Mouse (Mus musculus) bone marrow, adult 2 months (tissue): Measurements from ENCODE around the gene Gm9945. TPM values are rescaled to one million over a fixed set of nuclear protein-coding genes. Genes with fewer than 3 reads are reported as not detected.

Experiments used
- H3K27ac ChIP-seq: fragments of 200-500 bp; 2 replicates; pipeline ENCODE4 v1.5.1; 2012; ENCODE audit warnings: low read depth, mild to moderate bottlenecking, control low read depth, inconsistent platforms, low read length; ENCODE audit not compliant: control insufficient read depth, poor library complexity, insufficient read depth
- H3K4me1 ChIP-seq: fragments of 200-500 bp; 2 replicates; pipeline ENCODE4 v1.6.1; 2011; ENCODE audit warnings: low read length; ENCODE audit not compliant: control insufficient read depth, insufficient read depth
- H3K4me3 ChIP-seq: fragments of 200-500 bp; replicated peaks from 2 replicates; pipeline ENCODE3; 2011; ENCODE audit warnings: mild to moderate bottlenecking, low read depth, low read length, control low read depth; ENCODE audit not compliant: control insufficient read depth
- CTCF ChIP-seq: fragments of 200-500 bp; IDR thresholded peaks from 2 replicates; pipeline ENCODE4 v1.5.1; 2011; ENCODE audit warnings: low read length, control low read depth; ENCODE audit not compliant: control insufficient read depth, insufficient read depth
- POLR2A ChIP-seq: fragments of 200-500 bp; IDR thresholded peaks from 2 replicates; pipeline ENCODE4 v1.6.1; 2011; ENCODE audit warnings: low read depth, mild to moderate bottlenecking, control low read depth, low read length, borderline replicate concordance; ENCODE audit not compliant: control insufficient read depth
- WGBS: fragments of 180-500 bp; shearing (Covaris S2); methylation state at CpG from one replicate; pipeline ENCODE4 v1.1.7; 2018; 5-methylcytosine and 5-hydroxymethylcytosine counted together
- polyA plus RNA-seq: library from polyadenylated mRNA; stranded (reverse); fragments of >200 nt; gene quantifications from 2 replicates; pipeline ENCODE4 v1.2.4, GENCODE M21; 2011; ENCODE audit warnings: low replicate concordance; ENCODE audit not compliant: missing spikeins, insufficient read depth, insufficient read length

Gene Gm9945
- polyA plus RNA-seq, 1 experiment = not detected

- peak overlapping the region; percentile 9 for H3K4me3 ChIP-seq
- H3K27ac ChIP-seq = peak overlapping the region; percentile 92
- TF ChIP-seq POLR2A (no peak), CTCF (no peak)
- H3K4me1 ChIP-seq = peaks cover 2% of the 10 kb centered on the region
- 55% methylated on average over 4 of the region's 4 CpGs for WGBS
These were observed 1.2 kb downstream of the Gm9945 start for GRCm38 (mm10) chr11:53481088-53481730.

DNA sequence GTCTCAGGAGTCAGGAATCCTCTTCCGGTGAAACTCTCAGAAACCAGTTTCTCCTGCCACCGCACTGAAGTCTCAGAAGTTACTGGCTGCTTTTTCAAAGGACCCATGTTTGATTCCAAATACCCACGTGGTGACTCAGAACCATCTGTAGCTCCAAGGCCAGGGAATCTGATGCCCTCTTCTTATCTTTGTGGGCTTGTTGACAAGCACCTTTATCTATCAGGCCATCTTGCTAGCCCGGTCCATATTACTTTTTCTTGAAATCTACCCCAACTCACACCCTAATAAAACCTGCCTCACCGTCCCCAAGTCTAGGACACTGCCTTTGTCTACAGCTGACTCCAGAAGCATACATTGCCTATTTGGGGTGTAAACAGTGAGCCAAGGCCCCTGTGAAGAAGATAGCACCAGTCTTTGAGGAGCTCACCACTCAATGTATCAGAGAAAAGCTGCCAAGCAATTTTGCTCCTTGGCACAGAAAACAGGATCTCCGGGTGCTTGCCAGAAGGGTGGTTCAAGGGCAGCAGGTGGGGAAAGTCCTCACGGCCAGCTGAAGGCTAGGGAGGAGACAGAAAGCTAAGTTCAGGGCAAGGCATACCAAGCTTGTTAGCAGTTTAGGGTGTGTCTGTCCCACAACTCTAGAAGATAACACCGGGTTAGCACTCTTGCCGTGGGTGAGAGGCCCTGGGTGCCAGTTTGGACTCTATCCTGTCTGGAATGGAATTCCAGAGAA lies 3.4 kb downstream of the Gm9945 start:
- peak overlapping the region; percentile 79 for H3K27ac ChIP-seq
- WGBS = 60% methylated on average over 9 of the region's 9 CpGs
- TF ChIP-seq POLR2A = no peak
- no peak for TF ChIP-seq CTCF
- peaks cover 2% of the 10 kb centered on the region for H3K4me1 ChIP-seq
- H3K4me3 ChIP-seq = no peak overlapping the region

DNA sequence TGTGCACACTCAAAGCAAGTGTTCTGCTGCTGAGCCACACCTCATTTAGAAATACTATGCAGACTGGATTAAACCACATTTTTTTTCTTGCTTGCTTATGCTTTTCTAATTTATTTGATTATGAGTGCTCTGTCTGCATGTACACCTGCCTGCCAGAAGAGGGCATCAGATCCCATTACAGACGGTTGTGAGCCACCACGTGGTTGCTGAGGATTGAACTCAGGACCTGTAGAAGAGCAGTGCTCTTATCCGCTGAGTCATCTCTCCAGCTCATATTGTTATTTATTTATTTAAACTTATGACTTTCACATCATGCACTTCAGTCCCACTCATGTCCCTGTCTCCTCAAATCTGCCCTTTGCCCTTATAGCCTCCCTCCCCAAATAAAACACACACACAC lies 5.8 kb downstream of the Gm9945 start:
- TF ChIP-seq POLR2A (no peak), CTCF (peak; percentile 48; the same call in 1 of the 2 replicates)
- no peak overlapping the region for H3K27ac ChIP-seq
- H3K4me1 ChIP-seq = no peaks in the 10 kb centered on the region; the same call in 1 of the 2 replicates
- 41% methylated on average over 3 of the region's 3 CpGs for WGBS
- no peak overlapping the region for H3K4me3 ChIP-seq

- Histone ChIP-seq H3K4me3 (no peak overlapping the region), H3K4me1 (no peaks in the 10 kb centered on the region; the same call in 1 of the 2 replicates), H3K27ac (no peak overlapping the region)
- WGBS = 89% methylated on average over 3 of the region's 3 CpGs
- no peak for TF ChIP-seq POLR2A
- TF ChIP-seq CTCF = no peak
These were observed 6.4 kb downstream of the Gm9945 start for GRCm38 (mm10) chr11:53486351-53486750.

DNA sequence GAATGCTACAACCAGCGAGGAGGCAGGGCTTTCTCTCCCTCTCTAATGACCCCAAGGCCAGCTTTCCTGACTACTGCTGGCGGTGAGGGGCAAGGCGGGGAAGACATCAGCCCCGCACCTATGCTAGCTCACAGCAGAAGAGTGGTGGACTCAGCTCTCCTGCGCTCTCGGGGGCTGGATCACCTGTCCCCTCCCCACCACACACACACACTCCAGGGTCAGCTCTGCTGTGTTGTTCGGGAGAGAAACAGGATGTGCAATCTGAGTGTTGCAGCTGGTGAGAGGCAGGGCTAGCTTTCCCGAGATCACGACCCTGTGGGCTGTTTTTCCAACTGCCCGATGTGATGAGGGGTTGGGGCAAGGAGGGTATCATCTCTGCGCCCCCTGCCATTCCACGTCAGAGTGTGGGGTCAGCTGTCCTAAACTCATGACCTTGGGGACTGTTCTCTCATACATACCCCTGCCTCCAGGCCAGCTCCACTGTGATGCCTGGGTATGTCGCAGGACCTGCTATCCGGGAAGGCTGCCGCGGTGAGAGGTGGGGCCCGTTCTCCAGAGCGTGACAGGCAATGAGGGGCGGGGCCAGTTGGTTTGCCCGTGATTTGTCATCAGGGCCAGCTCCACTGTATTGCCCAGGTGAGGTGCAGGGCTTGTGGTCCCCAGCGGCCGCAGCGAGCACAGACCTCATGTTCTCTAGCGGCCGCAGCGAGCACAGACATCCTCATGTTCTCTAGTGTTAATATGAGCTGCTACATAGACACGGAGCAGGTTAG lies 7.0 kb downstream of the Gm9945 start:
- Histone ChIP-seq H3K4me1 (no peaks in the 10 kb centered on the region; the same call in 1 of the 2 replicates), H3K4me3 (no peak overlapping the region), H3K27ac (no peak overlapping the region)
- WGBS = 18% methylated on average over 27 of the region's 27 CpGs
- TF ChIP-seq CTCF (no peak), POLR2A (no peak)

GRCm38 (mm10) chr11:53489007-53489406 lies 9.0 kb downstream of the Gm9945 start:
- 95% methylated on average over 5 of the region's 5 CpGs for WGBS
- TF ChIP-seq CTCF = peak; percentile 8; the same call in 1 of the 2 replicates
- TF ChIP-seq POLR2A = no peak
- H3K4me3 ChIP-seq = no peak overlapping the region
- H3K4me1 ChIP-seq = no peaks in the 10 kb centered on the region
- no peak overlapping the region for H3K27ac ChIP-seq

DNA sequence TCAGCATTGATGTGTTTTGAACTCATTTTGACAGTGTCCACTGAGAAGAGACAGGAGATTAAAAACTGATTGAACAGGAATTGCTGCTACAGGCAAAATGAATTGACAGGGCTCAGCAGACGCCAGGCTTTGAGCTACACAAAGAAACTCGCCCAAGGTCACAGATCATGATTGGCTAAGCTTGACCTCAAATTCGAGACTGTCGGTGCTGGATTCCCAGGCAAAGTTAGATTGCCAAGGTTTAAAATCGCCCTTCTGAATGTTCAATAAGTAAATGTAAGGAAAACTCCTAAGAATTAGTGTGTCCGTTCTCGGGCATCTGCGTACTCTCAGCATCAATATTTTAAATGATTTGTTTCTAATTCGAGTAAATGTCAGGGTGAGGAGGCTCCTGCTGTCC lies 9.5 kb downstream of the Gm9945 start:
- TF ChIP-seq POLR2A (no peak), CTCF (no peak)
- no peaks in the 10 kb centered on the region for H3K4me1 ChIP-seq
- no peak overlapping the region for H3K4me3 ChIP-seq
- 88% methylated on average over 9 of the region's 9 CpGs for WGBS
- no peak overlapping the region for H3K27ac ChIP-seq

DNA sequence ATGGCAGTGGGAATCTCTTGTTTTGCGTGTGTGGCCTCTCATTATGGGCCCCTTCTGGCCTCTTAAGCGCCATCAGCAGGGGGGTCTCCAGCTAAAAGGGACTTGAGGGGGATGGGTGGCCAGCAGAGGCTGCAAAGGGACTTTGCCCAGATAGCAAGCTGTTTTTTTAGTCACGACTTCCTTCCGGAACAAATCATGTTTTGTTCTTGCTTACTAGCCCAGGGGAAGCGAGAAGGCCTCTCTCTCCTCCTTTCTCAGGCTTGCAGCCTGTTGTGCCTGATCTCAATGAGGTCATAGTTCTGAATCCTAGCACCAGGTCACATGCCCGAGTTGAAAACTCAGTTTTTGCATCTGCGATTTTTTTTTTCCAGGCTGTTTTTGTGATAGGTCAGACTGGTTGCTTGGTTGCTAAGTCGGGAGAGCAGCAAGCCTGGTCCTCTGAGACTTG lies 12.0 kb downstream of the Gm9945 start:
- Histone ChIP-seq H3K27ac (no peak overlapping the region), H3K4me1 (no peaks in the 10 kb centered on the region), H3K4me3 (no peak overlapping the region)
- 48% methylated on average over 8 of the region's 8 CpGs for WGBS
- TF ChIP-seq CTCF (no peak), POLR2A (no peak)
